Mouse (Mus musculus) embryo, embryonic 11.5 days (tissue): ENCODE data around the gene Nckipsd.

Experiments
- DNase-seq: peaks from one replicate; pipeline ENCODE4 v3.0.0-alpha.2; 2012; ENCODE audit warnings: low read depth, low spot score

Nckipsd gene

GRCm38 (mm10) chr9:108808163-108808665, at the start of gene Nckipsd:
Nckipsd (plus strand) TSS chr9:108808368.
- DNase-seq, result peak; percentile 91

GRCm38 (mm10) chr9:108759121-108759520, 49.0 kb upstream of the Nckipsd start:
- DNase-seq, result no peak

- no peak for DNase-seq
These were observed 48.4 kb upstream of the Nckipsd start for GRCm38 (mm10) chr9:108759805-108760204.

- no peak for DNase-seq
These were observed 46.6 kb upstream of the Nckipsd start for GRCm38 (mm10) chr9:108761561-108761960.

GRCm38 (mm10) chr9:108764971-108765370, 43.2 kb upstream of the Nckipsd start:
- no peak for DNase-seq

DNA sequence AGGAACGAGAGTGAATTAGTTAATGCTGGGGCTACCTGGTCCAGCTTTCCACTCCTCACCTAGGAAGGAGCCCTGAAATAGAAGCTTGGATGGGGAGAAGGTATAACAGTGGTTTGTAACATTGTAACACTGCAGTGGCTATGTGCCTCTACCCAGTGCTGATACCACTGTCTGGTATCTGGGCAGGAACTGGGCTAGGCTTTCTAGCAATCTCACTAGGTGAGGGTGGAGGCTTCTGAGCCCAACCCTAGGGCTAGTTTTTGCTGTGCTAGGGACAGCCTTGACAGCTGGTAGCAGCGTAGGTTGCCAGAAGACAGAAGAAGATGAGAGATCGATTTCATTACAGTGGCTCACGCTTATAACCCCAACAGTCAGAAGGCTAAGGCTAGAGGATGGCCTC, 31.6 kb upstream of the Nckipsd start:
- no peak for DNase-seq

DNA sequence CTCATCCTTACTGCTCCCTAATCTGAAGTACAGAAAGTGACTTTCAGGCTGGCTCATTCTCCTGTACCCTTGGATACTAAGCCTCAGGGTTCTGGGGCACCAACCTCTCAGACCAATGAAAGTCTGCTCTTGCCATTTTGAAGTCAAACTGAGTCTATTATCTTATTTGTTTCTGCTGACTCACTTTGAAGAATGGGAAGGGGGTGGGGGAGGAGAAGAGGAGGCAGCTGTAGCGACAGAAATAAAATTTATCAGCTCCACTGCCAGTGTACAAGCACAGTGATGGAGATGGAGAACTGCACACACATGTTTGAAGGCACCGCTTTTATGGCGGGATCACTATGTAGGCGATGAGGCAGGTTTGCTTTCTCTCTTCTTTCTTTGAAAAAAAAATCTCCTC, 30.9 kb upstream of the Nckipsd start:
- no peak for DNase-seq

DNA sequence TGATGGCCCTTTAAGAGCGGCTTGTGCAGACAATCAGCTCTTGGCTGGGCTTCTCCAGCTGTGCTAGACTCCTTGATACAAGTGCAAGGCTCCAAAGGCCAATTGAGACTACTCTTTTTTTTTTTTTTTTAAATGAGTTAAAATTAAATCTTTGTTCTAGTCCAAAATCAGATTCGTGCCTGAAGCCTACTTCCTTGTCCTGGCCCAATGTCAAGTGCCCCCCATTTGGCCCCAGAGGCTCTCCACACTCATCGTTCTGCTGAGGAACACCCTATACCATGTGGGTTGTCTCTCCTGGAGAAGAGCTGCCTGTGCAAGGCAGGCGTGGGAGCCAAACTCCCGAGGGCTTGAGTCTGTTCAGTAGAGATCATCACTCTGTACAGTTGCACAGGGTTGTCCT, 27.2 kb upstream of the Nckipsd start:
- DNase-seq, result no peak

DNA sequence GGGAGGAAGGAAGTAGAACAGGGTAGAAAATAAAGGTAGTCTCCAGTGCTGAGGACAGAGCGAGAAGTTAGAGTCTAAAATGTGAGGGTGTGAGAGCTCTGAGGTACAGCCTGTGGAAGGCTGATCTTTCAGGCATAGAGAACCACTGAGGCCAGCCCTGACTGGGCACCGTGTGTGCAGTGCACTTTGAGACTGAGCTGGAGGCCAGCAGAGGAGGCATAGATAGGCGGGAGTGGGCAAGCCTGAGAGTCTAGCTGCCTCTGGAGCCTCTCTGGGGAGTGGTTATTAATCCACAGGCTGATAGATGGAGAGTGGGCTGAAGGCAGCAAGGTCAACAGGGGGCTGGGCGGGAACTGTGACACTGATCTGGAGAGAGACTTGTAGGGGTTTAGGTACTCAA, 26.3 kb upstream of the Nckipsd start:
- DNase-seq, result no peak

- DNase-seq, result no peak
These were observed 25.2 kb upstream of the Nckipsd start for GRCm38 (mm10) chr9:108782836-108783547.

- peak; percentile 93 for DNase-seq
These were observed 24.4 kb upstream of the Nckipsd start, which contains the start of gene Ip6k2 for GRCm38 (mm10) chr9:108783548-108784463. Ip6k2 (plus strand) TSS chr9:108783796.

GRCm38 (mm10) chr9:108785416-108785815, 22.8 kb upstream of the Nckipsd start:
- no peak for DNase-seq

DNA sequence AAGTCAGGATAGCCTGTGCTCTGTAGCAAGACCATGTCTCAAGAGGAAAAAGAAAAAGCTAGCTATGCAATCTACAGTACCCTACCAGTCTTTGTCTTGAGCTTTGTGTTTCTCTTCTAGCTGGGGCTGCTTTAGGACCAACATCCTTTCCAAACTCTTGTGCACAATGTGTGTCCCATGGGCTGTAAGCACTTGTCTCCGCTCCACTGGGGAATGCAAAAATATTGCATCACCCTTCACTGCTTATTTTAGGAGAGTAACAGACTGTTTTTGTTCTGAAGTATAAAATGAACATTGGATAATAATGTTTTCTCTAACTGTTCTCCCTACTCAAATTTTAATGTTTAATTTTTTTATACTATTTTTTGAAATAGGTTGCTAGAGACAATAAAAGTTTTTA, 21.7 kb upstream of the Nckipsd start:
- DNase-seq, result no peak

DNA sequence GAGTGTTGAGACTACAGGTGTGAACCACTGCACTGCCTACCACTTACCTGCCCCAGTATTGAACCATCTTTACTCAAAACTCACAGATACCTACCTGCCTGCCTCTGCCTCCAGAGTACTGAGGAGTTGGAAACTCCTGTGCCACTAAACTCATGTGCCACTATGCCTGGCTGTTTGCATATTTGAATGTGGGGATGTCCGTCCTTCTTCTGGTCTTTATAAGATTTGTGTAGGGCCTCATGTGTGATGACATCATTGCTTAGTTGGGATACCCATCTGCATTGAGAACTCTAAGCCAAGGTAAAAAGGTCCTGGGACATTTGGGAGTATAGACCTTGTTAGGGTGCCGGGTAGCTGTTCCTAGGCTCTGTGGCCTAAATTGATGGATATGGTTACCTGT, 21.1 kb upstream of the Nckipsd start:
- DNase-seq, result no peak

GRCm38 (mm10) chr9:108788713-108789112, 19.5 kb upstream of the Nckipsd start:
- no peak for DNase-seq

- DNase-seq, result no peak
These were observed 15.9 kb upstream of the Nckipsd start for GRCm38 (mm10) chr9:108792307-108792706.

DNA sequence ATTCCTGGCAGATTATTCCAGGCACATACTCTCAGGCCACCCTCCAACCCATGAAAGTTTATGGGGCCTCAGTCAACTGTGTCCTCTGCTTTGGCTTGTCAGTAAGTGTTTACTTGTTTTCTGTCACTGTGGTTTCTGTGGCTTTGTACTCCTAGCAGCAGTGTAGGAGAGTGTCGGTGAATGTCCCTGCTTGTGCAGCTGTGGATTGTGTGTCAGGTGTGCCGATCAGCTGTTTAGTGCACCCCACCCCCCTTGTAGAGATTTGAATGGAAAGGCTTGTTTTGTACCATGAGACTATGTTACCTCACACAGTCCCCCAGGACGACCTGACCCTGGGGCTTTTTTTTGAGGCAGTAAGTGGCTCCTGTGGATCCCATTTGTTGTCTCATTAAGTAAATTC, 15.4 kb upstream of the Nckipsd start:
- DNase-seq, result no peak

GRCm38 (mm10) chr9:108795281-108795680, 12.9 kb upstream of the Nckipsd start:
- no peak for DNase-seq

DNA sequence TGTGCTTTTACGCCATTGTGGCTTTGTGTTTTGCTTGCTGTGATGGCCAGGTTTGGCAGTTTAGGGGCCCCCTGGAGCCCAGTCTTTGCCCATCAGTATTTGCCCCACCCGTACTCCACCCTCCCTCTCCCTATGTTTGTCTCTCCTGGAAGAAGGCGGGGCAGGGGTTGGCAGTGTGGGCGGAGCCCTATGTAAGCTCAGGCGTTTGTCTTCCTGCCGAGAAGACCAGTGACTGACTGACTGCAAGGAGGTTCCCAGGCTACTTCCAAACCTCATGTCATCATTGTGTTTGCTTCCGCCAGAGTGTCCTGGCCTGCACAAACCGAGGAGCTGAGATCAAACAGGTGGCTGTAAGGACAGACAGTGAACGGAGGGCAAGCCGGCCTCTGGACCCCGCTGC, 12.4 kb upstream of the Nckipsd start:
- no peak for DNase-seq

GRCm38 (mm10) chr9:108796351-108796981, 11.7 kb upstream of the Nckipsd start:
- DNase-seq, result no peak

DNA sequence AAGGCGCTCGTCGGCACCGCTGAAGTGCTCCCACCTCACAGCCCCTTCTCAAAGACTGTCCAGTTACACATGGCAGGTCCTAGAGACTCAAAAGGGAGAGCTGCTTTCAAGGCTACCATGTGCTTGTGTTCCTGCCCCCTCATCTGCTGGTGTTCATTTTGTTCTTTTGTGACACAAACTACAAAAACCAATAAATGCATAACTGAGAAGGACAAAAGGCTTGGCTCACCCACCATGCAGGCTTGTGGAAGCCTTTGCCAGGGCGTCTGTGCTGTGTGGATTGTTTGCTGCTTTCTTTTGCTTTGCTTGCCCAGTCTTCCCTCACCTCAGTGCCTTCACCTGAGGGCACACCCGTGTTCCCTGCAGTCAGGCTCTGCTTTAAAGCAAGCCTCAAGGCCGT, 10.7 kb upstream of the Nckipsd start:
- no peak for DNase-seq

- no peak for DNase-seq
These were observed 9.6 kb upstream of the Nckipsd start for GRCm38 (mm10) chr9:108798508-108799075.
